Mouse (Mus musculus) hindbrain, embryonic 15.5 days (tissue): ENCODE data around the gene Tdrkh. TPM values are rescaled to one million over a fixed set of nuclear protein-coding genes. Genes with fewer than 3 reads are reported as not detected.

Experiments used
- ATAC-seq: fragments of 200-750 bp; cut with Nextera tagmentation; 2 replicates; pipeline ENCODE4 v1.8.0; 2017; ENCODE audit warnings: low read depth, moderate number of reproducible peaks, moderate TSS enrichment; ENCODE audit not compliant: low FRiP score
- H3K27ac ChIP-seq: fragments of 300-500 bp; sonication (generic); replicated peaks from 2 replicates; pipeline ENCODE4 v1.5.1; 2015; ENCODE audit warnings: mild to moderate bottlenecking, inconsistent platforms
- H3K27me3 ChIP-seq: fragments of 300-500 bp; sonication (generic); 2 replicates; pipeline ENCODE4 v1.6.1; 2015; ENCODE audit warnings: control low read depth, inconsistent platforms
- H3K36me3 ChIP-seq: fragments of 300-500 bp; sonication (generic); 2 replicates; pipeline ENCODE4 v1.6.1; 2015; ENCODE audit warnings: control low read depth, inconsistent platforms
- H3K4me1 ChIP-seq: fragments of 300-500 bp; sonication (generic); replicated peaks from 2 replicates; pipeline ENCODE4 v1.6.1; 2015; ENCODE audit warnings: control low read depth, inconsistent platforms
- H3K4me2 ChIP-seq: fragments of 300-500 bp; sonication (generic); 2 replicates; pipeline ENCODE4 v1.6.1; 2015; ENCODE audit warnings: moderate library complexity, mild to moderate bottlenecking, inconsistent platforms
- H3K4me3 ChIP-seq: fragments of 300-500 bp; sonication (generic); 2 replicates; pipeline ENCODE4 v1.5.1; 2015; ENCODE audit warnings: mild to moderate bottlenecking, inconsistent platforms
- H3K9ac ChIP-seq: fragments of 300-500 bp; sonication (generic); 2 replicates; pipeline ENCODE4 v1.6.1; 2015; ENCODE audit warnings: inconsistent platforms
- H3K9me3 ChIP-seq: fragments of 300-500 bp; sonication (generic); 2 replicates; pipeline ENCODE4 v1.6.1; 2016; ENCODE audit warnings: control low read depth, inconsistent platforms
- WGBS: fragments of 180-500 bp; shearing (Covaris S2); methylation state at CpG from one replicate; pipeline ENCODE4 v1.1.7; 2015; 5-methylcytosine and 5-hydroxymethylcytosine counted together
- polyA plus RNA-seq: library from polyadenylated mRNA; unstranded; fragments of >200 nt; fragmentation: Nextera tagmentation; extraction: Ambion mirVana; gene quantifications from 2 replicates; pipeline ENCODE4 v1.2.1, GENCODE M21; 2015

Tdrkh gene
- polyA plus RNA-seq, 1 experiment from 2014 or later: 53.5 TPM

GRCm38 (mm10) chr3:94392128-94392527, 20.9 kb upstream of the Tdrkh start:
- Histone ChIP-seq H3K9ac (no peak overlapping the region), H3K27ac (no peak overlapping the region), H3K27me3 (no peaks in the 10 kb centered on the region), H3K9me3 (no peaks in the 10 kb centered on the region), H3K36me3 (no peaks in the 10 kb centered on the region), H3K4me1 (peaks cover 4% of the 10 kb centered on the region; the same call in 1 of the 2 replicates), H3K4me2 (no peak overlapping the region), H3K4me3 (no peak overlapping the region)
- no peak for ATAC-seq
- 95% methylated on average over 2 of the region's 2 CpGs for WGBS

- no peak overlapping the region for H3K4me2 ChIP-seq
- no peaks in the 10 kb centered on the region for H3K9me3 ChIP-seq
- no peaks in the 10 kb centered on the region for H3K36me3 ChIP-seq
- ATAC-seq: no peak
- H3K27ac ChIP-seq: no peak overlapping the region
- H3K9ac ChIP-seq: no peak overlapping the region
- H3K27me3 ChIP-seq: no peaks in the 10 kb centered on the region
- H3K4me3 ChIP-seq: no peak overlapping the region
- 56% methylated on average over 4 of the region's 4 CpGs for WGBS
- H3K4me1 ChIP-seq: peaks cover 4% of the 10 kb centered on the region; the same call in 1 of the 2 replicates
These were observed 20.0 kb upstream of the Tdrkh start for GRCm38 (mm10) chr3:94393049-94393448.

- H3K4me3 ChIP-seq: no peak overlapping the region
- no peak overlapping the region for H3K9ac ChIP-seq
- no peak overlapping the region for H3K27ac ChIP-seq
- H3K27me3 ChIP-seq: no peaks in the 10 kb centered on the region
- no peak for ATAC-seq
- no peaks in the 10 kb centered on the region for H3K9me3 ChIP-seq
- H3K4me2 ChIP-seq: no peak overlapping the region
- WGBS: 75% methylated on average over 1 of the region's 1 CpGs
- H3K36me3 ChIP-seq: no peaks in the 10 kb centered on the region
- H3K4me1 ChIP-seq: peaks cover 21% of the 10 kb centered on the region
These were observed 16.7 kb upstream of the Tdrkh start for GRCm38 (mm10) chr3:94396336-94396735.

- no peak for ATAC-seq
- Histone ChIP-seq H3K4me2 (no peak overlapping the region), H3K36me3 (no peaks in the 10 kb centered on the region), H3K4me1 (peaks cover 21% of the 10 kb centered on the region), H3K27me3 (0 out of 2 replicates have a peak, but pooled peaks cover 2% of the 10 kb centered on the region), H3K9me3 (no peaks in the 10 kb centered on the region), H3K4me3 (no peak overlapping the region), H3K27ac (no peak overlapping the region), H3K9ac (no peak overlapping the region)
- 88% methylated on average over 4 of the region's 4 CpGs for WGBS
These were observed 16.2 kb upstream of the Tdrkh start for GRCm38 (mm10) chr3:94396851-94397250.

GRCm38 (mm10) chr3:94398217-94398616, 14.9 kb upstream of the Tdrkh start, which contains the start of gene Lingo4:
Gene Lingo4, plus strand, starts transcription at chr3:94398517.
- H3K4me1 ChIP-seq: peaks cover 18% of the 10 kb centered on the region
- 0 out of 2 replicates have a peak, but pooled peaks cover 8% of the 10 kb centered on the region for H3K27me3 ChIP-seq
- peak within 1 kb of the TSS; percentile 42 for H3K4me3 ChIP-seq
- H3K4me2 ChIP-seq: peak within 1 kb of the TSS; percentile 79
- H3K27ac ChIP-seq: peak within 1 kb of the TSS; percentile 22
- no peaks in the 10 kb centered on the region for H3K36me3 ChIP-seq
- no peaks in the 10 kb centered on the region for H3K9me3 ChIP-seq
- H3K9ac ChIP-seq: peak within 1 kb of the TSS; percentile 57
- 79% methylated on average over 6 of the region's 6 CpGs for WGBS
- ATAC-seq: no peak

- peaks cover 22% of the 10 kb centered on the region for H3K4me1 ChIP-seq
- peak; percentile 75 for ATAC-seq
- H3K27me3 ChIP-seq: 0 out of 2 replicates have a peak, but pooled peaks cover 8% of the 10 kb centered on the region
- peak overlapping the region; percentile 22 for H3K27ac ChIP-seq
- H3K9ac ChIP-seq: peak overlapping the region; percentile 57
- peak overlapping the region; percentile 42 for H3K4me3 ChIP-seq
- no peaks in the 10 kb centered on the region for H3K36me3 ChIP-seq
- H3K9me3 ChIP-seq: no peaks in the 10 kb centered on the region
- WGBS: under 1% methylated on average over 20 of the region's 20 CpGs
- peak overlapping the region; percentile 79 for H3K4me2 ChIP-seq
These were observed 14.1 kb upstream of the Tdrkh start for GRCm38 (mm10) chr3:94398943-94399481.

- WGBS: 9% methylated on average over 5 of the region's 5 CpGs
- Histone ChIP-seq H3K4me2 (peak overlapping the region; percentile 79), H3K9me3 (no peaks in the 10 kb centered on the region), H3K27ac (no peak overlapping the region), H3K36me3 (no peaks in the 10 kb centered on the region), H3K9ac (0 out of 2 replicates have a peak overlapping the region, but pooled peaks have one; percentile 57), H3K27me3 (0 out of 2 replicates have a peak, but pooled peaks cover 8% of the 10 kb centered on the region), H3K4me1 (peaks cover 30% of the 10 kb centered on the region), H3K4me3 (peak overlapping the region; percentile 42; the same call in 1 of the 2 replicates)
- peak; percentile 20; the same call in 1 of the 2 replicates for ATAC-seq
These were observed 13.3 kb upstream of the Tdrkh start for GRCm38 (mm10) chr3:94399663-94400310.

- Histone ChIP-seq H3K36me3 (no peaks in the 10 kb centered on the region), H3K9me3 (no peaks in the 10 kb centered on the region), H3K4me2 (no peak overlapping the region), H3K27ac (no peak overlapping the region), H3K4me1 (peaks cover 35% of the 10 kb centered on the region), H3K9ac (no peak overlapping the region), H3K4me3 (no peak overlapping the region), H3K27me3 (0 out of 2 replicates have a peak, but pooled peaks cover 8% of the 10 kb centered on the region)
- ATAC-seq: no peak
- 77% methylated on average over 8 of the region's 8 CpGs for WGBS
These were observed 10.6 kb upstream of the Tdrkh start for GRCm38 (mm10) chr3:94402451-94402850.

- H3K36me3 ChIP-seq: no peaks in the 10 kb centered on the region
- WGBS: 15% methylated on average over 7 of the region's 7 CpGs
- H3K9ac ChIP-seq: no peak overlapping the region
- no peaks in the 10 kb centered on the region for H3K9me3 ChIP-seq
- no peak overlapping the region for H3K4me3 ChIP-seq
- 0 out of 2 replicates have a peak, but pooled peaks cover 8% of the 10 kb centered on the region for H3K27me3 ChIP-seq
- peaks cover 24% of the 10 kb centered on the region for H3K4me1 ChIP-seq
- H3K4me2 ChIP-seq: no peak overlapping the region
- peak; percentile 64; the same call in 1 of the 2 replicates for ATAC-seq
- no peak overlapping the region for H3K27ac ChIP-seq
These were observed 8.6 kb upstream of the Tdrkh start for GRCm38 (mm10) chr3:94404366-94405054.

GRCm38 (mm10) chr3:94405561-94405960, 7.5 kb upstream of the Tdrkh start:
- Histone ChIP-seq H3K27ac (no peak overlapping the region), H3K9ac (no peak overlapping the region), H3K4me2 (no peak overlapping the region), H3K36me3 (no peaks in the 10 kb centered on the region), H3K4me3 (no peak overlapping the region), H3K27me3 (0 out of 2 replicates have a peak, but pooled peaks cover 8% of the 10 kb centered on the region), H3K4me1 (peaks cover 18% of the 10 kb centered on the region), H3K9me3 (no peaks in the 10 kb centered on the region)
- ATAC-seq: no peak
- WGBS: 70% methylated on average over 4 of the region's 4 CpGs

- peak overlapping the region; percentile 87 for H3K27ac ChIP-seq
- H3K27me3 ChIP-seq: no peaks in the 10 kb centered on the region
- H3K4me2 ChIP-seq: peak overlapping the region; percentile 94
- no peaks in the 10 kb centered on the region for H3K9me3 ChIP-seq
- WGBS: 4% methylated on average over 25 of the region's 25 CpGs
- peaks cover 18% of the 10 kb centered on the region for H3K4me1 ChIP-seq
- peak overlapping the region; percentile 57 for H3K4me3 ChIP-seq
- H3K36me3 ChIP-seq: no peaks in the 10 kb centered on the region
- peak; percentile 74 for ATAC-seq
- H3K9ac ChIP-seq: peak overlapping the region; percentile 61
These were observed 543 bp upstream of the Tdrkh start for GRCm38 (mm10) chr3:94412530-94412929.

GRCm38 (mm10) chr3:94430980-94431379, 17.9 kb downstream of the Tdrkh start:
- no peak overlapping the region for H3K4me3 ChIP-seq
- no peak overlapping the region for H3K4me2 ChIP-seq
- peaks cover 19% of the 10 kb centered on the region for H3K36me3 ChIP-seq
- H3K9me3 ChIP-seq: no peaks in the 10 kb centered on the region
- H3K27me3 ChIP-seq: no peaks in the 10 kb centered on the region
- no peaks in the 10 kb centered on the region for H3K4me1 ChIP-seq
- ATAC-seq: no peak
- H3K9ac ChIP-seq: no peak overlapping the region
- 88% methylated on average over 2 of the region's 2 CpGs for WGBS
- no peak overlapping the region for H3K27ac ChIP-seq
